Mouse (Mus musculus): Measurements from ENCODE around the gene Nckap5l. TPM values are rescaled to one million over a fixed set of nuclear protein-coding genes. Genes with fewer than 3 reads are reported as not detected.
"Not testable (repeated sequence)": the region's sequence is repeated elsewhere in the genome, so short reads cannot be mapped to it uniquely, and the experiment has no call there.

Gene Nckap5l
- total RNA-seq, 2 experiments from 2014 or later = 27.6 to 35.6 TPM

DNA sequence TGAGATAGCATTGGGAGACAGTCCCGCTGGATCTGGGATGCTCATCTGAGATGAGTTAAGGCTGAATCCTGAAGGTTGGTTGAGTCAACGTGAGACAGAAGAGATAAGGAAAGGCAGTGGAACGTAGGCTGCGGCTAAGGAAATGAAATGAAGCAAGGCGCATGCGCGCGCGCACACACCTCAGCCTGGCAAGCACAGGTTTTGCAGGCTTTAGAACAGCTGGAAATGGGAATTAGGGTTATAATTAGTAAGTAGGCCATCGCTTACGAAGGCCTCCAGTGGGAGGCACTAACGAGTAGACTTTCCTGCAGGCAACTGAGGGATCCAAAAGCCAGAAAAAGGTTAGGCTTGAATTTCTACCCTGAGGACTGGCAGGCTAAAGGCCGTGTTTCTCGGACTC is 45.8 kb downstream of the Nckap5l start:
- peak; percentile 26 to 64 for DNase-seq (ENCODE audit: low spot score in 2 of 2)

GRCm38 (mm10) chr15:99408845-99409244 is 48.7 kb downstream of the Nckap5l start:
- no peak for DNase-seq (ENCODE audit: low spot score in 2 of 2)
- intact Hi-C loops (cut with DNase I) = no loop called here

More for the DNA sequence above, 45.8 kb downstream of the Nckap5l start:
- intact Hi-C loops (cut with DNase I) = loop anchor here (10.0 kb wide), 1 partner anchor 263 kb away; the partner anchor contains the start of gene Asic1

- no peak for DNase-seq (ENCODE audit: low spot score in 2 of 2)
- intact Hi-C loops (cut with DNase I) = no loop called here
Observed at GRCm38 (mm10) chr15:99406986-99407570, 50.5 kb downstream of the Nckap5l start.

DNA sequence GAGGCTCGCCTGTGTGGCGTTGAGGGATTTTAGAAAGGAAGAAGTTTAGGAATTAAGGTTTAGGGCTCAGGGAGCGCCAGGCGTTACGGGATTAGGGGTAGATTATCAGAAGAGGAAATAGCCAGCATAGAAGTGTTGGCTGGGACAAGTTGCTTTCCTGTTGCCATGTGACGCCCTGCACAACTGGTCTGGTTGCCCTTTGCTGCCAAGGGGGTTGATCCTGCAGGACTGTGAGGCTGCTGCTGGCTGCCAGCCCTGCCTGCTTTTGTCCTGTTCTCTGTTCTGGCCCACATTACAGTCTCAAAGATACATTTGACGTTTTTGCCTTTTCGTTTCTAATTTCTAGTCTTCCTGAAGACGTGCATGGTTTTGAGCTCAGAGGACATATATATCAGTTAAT is 52.4 kb downstream of the Nckap5l start:
- intact Hi-C loops (cut with DNase I) = no loop called here
- DNase-seq (ENCODE audit: low spot score in 2 of 2) = no peak

DNA sequence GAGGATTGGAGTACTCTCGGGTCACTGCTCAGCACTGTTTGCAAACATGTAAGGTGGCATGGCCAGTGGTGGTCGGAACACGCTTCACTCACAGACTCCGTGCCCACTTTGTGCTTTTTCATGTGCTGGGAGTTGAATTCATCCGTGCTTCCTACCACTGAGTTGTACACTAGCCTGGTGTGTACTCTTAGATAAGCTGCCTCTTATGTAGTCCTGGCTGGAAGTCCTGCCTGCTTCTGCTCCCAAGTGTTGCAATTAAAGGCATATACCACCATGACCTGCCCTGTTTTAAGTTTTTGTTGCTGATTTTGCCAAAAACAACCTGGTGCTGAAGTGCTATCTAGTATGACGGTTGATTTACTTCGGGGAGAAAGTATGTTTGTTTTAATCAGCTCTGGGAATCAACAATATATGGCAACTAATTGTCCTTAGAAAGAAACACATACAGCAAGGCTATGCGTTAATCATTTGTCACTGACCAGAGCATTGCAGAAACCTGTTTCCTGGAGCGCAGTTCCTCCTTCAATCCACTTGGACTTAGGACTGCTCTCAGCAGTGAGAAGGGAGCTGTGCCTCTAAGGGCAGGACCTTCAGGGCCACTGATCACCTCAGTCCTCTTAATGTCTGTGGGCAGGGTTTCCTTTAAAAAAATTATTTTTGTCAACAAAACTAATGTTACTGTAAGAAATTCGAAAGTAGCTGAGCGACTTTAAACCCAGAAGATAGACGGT is 54.2 kb downstream of the Nckap5l start:
- no peak for DNase-seq (ENCODE audit: low spot score in 2 of 2)
- intact Hi-C loops (cut with DNase I) = no loop called here

DNA sequence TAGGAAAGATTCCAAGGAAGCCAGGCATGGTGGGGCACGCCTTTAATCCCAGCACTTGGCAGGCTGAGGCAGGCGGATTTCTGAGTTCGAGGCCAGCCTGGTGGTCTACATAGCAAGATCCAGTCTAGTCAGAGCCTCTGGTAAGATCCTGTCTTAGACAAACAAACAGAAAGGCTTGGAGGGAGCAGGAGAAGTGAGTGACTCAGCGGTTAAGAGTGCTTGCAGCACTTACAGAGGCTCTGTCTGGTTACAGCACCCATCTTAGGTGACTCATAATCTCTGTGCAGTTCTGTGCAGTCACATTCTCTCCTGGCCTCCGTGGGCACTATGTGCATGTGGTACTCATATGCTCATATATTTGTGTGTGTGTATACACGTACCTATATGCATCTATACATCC is 56.9 kb downstream of the Nckap5l start:
- no peak for DNase-seq (ENCODE audit: low spot score in 2 of 2)
- intact Hi-C loops (cut with DNase I) = no loop called here

DNA sequence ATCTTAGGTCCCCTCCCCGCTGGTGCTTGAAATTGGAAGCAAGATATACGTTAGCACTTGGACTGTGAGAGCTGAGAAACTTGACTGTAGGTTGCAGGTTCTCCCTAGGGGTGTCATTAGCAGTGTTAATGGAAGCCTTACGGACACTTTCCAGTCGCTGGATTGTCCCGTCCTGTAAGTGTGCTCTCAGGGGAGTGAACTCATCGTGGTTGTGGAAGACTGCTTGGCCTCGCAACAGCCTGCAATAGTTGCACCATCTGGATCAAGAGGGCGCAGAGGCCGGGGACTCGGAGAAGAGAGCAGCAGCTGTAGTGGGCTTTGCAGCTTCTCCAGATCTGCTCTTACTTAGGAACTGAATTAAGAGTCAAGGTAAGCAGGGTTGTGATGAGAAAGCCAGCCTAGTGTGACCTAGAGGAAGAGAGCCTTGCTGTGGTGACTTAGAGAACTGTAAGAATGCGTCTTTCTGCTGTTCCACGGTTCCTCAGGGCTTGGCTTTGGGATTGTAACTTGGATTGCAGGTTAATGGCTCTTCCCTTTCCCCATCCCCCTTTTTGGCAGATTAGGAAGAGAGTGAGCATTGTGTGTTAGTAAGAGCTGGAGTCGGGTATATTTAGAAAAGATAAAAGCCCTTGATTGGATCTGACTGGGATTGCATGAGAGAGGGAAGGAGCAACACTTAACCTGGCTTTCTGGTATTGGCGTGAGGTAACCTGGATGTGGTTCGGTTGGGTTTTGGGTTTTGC is 57.9 kb downstream of the Nckap5l start:
- intact Hi-C loops (cut with DNase I) = no loop called here
- DNase-seq (ENCODE audit: low spot score in 2 of 2) = no peak

GRCm38 (mm10) chr15:99397622-99398021 is 59.9 kb downstream of the Nckap5l start:
- no peak for DNase-seq (ENCODE audit: low spot score in 2 of 2)
- intact Hi-C loops (cut with DNase I) = no loop called here

DNA sequence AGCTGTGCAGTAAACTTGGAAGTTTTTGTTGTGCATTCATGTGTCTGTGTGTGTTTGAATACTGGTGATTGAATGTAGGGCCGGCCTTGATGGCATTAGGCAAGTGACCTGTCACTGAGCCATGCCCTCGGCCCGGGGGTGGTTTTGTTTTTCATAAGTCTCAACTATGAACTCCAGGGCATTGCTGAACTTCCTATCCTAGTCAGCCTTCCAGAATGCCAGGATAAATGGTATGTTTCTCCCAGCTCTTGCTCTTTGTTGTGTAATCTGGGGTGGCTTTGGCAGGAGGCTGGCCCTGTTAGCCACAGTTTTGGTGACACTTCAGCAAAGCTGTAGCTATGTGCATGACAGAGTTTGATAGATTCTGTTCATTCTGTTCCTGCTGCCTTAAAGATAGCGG is 60.7 kb downstream of the Nckap5l start:
- DNase-seq (ENCODE audit: low spot score in 2 of 2) = no peak
- intact Hi-C loops (cut with DNase I) = no loop called here

GRCm38 (mm10) chr15:99396462-99396861 is 61.1 kb downstream of the Nckap5l start:
- intact Hi-C loops (cut with DNase I) = no loop called here
- DNase-seq (ENCODE audit: low spot score in 2 of 2) = no peak

- intact Hi-C loops (cut with DNase I) = no loop called here
- DNase-seq (ENCODE audit: low spot score in 2 of 2) = peak in 1 of 2 experiments; percentile 43
Observed at GRCm38 (mm10) chr15:99393386-99394252, 63.9 kb downstream of the Nckap5l start.

DNA sequence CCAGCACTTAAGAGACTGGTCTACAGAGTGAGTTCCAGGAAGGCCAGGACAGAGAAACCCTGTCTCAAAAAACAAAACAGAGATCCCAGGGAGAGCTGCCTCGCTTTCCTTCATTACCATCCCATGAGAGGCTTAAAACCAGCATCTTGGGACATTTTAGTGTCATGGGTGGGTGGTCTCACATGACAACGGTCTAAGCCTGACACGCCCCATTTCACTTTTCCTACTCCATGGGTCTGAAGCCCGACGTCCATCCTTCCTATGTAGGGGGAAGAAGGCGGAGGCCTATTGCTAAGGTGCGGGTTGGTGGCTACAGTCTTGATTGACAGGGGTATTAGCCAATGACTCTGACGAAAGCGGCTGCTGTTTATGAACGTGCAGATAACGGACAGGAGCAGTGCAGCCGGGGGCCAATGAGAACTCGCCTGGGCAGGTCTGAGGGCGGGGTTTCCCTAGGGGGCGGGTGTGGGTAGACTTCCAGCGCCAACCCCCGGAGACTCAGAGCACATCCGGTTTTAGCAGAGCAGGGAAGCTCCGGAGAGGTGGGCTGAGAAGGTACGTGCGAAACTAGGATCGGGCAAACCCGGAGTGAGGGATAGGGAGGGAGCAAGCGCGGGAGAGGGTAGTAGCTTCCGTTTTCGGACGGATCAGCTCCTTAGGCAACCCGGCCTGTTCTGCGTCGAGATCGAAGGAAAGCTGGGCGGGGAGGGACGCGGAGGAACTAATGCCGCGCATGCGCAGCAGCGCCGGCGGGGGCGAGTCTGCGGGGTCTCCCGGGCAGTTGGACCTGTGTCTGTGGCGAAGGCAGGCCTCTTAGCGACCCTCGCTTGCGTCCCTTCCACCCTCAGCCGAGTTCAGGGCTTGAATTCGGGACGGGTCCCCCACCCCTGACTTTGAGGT is 64.8 kb downstream of the Nckap5l start, which contains the start of gene Tmbim6:
Tmbim6 (plus strand) TSS at position 397 of the 900 bp plus-strand sequence.
- peak; percentile 100 for DNase-seq (ENCODE audit: low spot score in 2 of 2)
- intact Hi-C loops (cut with DNase I) = no loop called here

GRCm38 (mm10) chr15:99391975-99392374 is 65.6 kb downstream of the Nckap5l start:
- no peak for DNase-seq (ENCODE audit: low spot score in 2 of 2)
- intact Hi-C loops (cut with DNase I) = no loop called here

DNA sequence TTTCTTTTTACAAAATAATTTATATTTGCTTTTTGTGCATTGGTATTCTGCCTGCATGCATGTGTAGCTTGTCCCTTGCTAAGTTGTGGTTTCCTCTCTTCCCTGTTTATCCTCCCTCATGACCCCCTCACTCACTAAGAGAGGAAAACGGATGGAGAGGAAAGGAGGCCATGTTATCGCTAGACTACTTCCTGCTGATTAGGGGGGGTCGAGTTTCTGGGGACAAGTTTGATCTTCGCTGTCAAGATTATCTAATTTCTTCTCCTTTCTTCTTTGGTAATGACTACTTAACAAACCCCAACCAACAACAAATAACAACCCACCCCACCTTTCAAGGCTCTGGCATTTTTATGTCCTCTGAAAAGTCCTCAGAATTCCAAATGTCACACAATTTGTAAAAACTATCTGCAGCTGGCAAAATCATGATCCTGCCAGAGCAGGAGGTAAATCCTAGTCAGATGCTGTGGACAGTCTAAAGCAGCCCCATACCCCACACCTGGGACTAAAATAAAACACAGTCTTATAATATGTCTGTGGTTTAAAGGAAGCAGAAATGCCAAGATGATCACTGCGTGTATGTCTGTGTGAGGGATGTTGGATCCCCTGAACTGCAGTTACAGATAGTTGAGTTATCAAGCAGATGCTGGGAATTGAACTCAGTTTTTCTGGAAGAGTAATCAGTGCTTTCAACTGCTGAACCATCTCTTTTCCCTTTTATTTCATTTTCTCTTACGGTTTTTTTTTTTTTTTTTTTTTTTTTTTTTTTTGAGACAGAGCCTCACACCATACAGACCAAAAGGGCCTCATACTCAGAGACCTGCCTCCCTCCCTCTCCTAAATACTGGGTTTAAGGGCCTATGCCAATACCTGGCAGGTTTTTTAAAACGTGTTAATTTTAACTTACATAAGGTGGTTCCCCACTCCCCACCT is 66.8 kb downstream of the Nckap5l start:
- DNase-seq (ENCODE audit: low spot score in 2 of 2) = no peak
- intact Hi-C loops (cut with DNase I) = no loop called here

- intact Hi-C loops (cut with DNase I) = no loop called here
- no peak for DNase-seq (ENCODE audit: low spot score in 2 of 2)
Observed at GRCm38 (mm10) chr15:99387976-99388375, 69.6 kb downstream of the Nckap5l start.

GRCm38 (mm10) chr15:99386796-99387195 is 70.8 kb downstream of the Nckap5l start:
- intact Hi-C loops (cut with DNase I) = no loop called here

GRCm38 (mm10) chr15:99386110-99386509 is 71.4 kb downstream of the Nckap5l start:
- intact Hi-C loops (cut with DNase I); DNase-seq (ENCODE audit: low spot score in 2 of 2): not testable (repeated sequence)

More at GRCm38 (mm10) chr15:99386796-99387195, 70.8 kb downstream of the Nckap5l start:
- DNase-seq (ENCODE audit: low spot score in 2 of 2) = no peak
